Mouse (Mus musculus) G1E (cell line): Measurements from ENCODE around the gene Trim80.

Experiments
- CTCF ChIP-seq: IDR thresholded peaks from 2 replicates; pipeline ENCODE4 v1.5.1; 2012; ENCODE audit warnings: low read depth, low read length, inconsistent platforms, mixed read lengths
- GATA1 ChIP-seq: IDR thresholded peaks from 2 replicates; pipeline ENCODE4 v1.6.1; 2012; ENCODE audit warnings: borderline replicate concordance, low read length, inconsistent platforms, mixed read lengths
- TAL1 ChIP-seq: conservative IDR thresholded peaks from 2 replicates; pipeline ENCODE4 v1.6.1; 2012; ENCODE audit warnings: low read depth, low read length, inconsistent platforms, mixed read lengths

DNA sequence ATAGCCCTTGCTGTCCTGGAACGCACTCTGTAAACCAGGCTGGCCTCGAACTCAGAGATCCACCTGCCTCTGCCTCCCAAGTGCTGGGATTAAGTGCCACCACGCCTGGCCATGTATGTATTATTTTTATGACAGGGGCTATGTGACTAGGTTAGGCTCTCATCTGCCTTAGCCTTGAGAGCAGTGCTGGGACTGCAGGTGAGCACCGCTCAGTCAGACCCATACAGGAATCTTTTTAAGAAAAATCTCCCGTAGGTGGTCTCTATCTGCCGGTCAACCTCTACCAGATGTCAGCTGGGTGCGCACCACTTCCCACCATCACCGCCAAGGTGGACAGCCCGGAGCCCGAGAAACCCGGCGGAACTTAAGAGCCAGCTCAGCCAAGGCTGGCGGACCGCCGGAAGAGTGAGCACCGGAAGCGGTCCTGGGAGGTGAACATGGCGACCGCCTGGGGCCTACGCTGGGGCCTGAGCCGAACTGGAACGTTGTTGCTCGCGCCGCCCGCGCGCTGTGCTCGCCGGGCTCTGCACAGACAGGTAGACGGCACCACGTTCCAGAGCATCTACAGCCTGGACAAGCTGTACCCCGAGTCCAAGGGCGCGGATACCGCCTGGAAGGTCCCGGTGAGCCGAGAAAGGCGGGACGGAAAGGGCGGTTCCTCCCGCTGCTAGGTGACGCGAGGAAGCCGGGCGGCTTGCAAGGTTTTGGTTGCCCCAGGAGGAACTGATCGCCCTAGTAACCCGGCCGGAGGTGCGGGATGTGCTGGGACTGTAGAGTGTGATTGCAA lies 36.8 kb upstream of the Trim80 start, which contains the start of gene Mrpl58:
- TF ChIP-seq GATA1, result no peak
- no peak for TF ChIP-seq CTCF
- TF ChIP-seq TAL1, result no peak
